Mouse (Mus musculus): ENCODE measurements around the gene Elavl3.
A peak's percentile ranks its signal among the peaks of the same experiment; 100 is the strongest.

GRCm38 (mm10) chr9:22002194-22003162, 49.3 kb downstream of the Elavl3 start, which contains the start of the genes Ccdc151 and Prkcsh:
- no peak for TF ChIP-seq GATA1 (IDR thresholded peaks at IDR 0.05; ENCODE audit: borderline replicate concordance, low read length)
- 0 out of 2 replicates have a peak, but pooled peaks have one; percentile 68 for TF ChIP-seq FLI1 (IDR thresholded peaks at IDR 0.05; ENCODE audit: low read length)
